Mouse (Mus musculus) CD8-positive naive resting alpha-beta T cell, adult 2 months (primary cell): ENCODE measurements around the gene Tdrd1.

ENCODE experiments used
- DNase-seq, 2 experiments: peaks; one replicate each; pipeline ENCODE4 v3.0.0; 2022; ENCODE audit warnings: low read depth in 2 of 2, low spot score in 2 of 2

Gene Tdrd1

DNA sequence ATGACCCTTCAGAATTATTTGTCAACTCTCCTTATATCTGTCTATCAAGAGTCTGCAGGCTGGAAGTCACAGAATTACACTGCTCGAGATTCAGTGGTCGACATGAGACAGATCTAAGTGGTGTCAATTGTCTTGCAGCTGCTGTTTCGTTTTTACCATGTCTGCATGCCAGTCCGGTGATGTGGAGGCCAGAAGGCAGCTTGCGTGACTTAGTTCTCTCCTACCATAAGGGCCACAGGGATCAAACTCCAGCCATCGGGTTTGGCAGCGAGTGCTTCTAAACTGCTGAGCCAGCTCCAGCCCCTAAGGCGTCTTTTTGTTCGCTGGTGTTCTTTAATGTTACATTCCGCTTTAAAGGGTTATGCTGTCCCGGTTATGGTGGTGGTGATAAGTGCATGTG is 2.3 kb downstream of the Tdrd1 start:
- DNase-seq: no peak

DNA sequence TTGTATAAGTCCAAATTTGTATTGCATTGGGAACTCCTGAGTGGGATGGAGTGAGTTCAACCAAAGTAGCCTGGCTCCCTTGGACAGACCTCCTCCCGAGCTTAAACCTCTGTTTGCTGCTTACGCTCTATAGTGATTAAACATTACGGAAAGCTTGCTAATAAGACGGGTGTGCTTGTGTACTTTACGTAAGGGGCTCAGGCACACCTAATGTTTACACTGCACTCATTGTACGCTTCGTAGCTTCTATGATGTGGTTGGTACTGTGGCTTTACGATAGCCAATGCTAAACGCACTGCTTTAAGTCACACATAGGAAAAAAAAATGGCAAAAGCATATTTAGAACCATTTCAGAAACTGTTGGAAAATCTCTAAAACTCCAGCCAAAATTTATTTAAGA is 3.3 kb downstream of the Tdrd1 start:
- no peak for DNase-seq

DNA sequence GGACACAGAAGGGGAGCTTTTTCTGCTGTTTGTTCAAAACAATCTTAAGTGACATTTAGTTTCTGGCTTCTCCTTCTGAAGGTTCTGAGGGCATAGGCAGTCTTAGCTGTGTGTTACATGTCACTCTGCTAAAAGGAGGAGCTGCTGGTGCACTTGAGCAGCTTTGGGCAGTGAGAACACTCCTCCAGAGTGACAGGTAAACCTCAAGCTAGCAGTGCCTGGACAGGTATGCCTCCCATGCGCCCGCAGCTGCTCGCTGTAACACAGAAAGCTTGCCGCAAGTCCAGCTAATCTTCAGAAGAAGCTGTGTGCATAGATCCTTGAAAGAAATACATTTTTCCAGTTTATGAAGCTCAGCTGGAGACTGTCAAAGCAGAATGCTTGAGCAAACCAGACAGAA is 4.2 kb downstream of the Tdrd1 start:
- no peak for DNase-seq

DNA sequence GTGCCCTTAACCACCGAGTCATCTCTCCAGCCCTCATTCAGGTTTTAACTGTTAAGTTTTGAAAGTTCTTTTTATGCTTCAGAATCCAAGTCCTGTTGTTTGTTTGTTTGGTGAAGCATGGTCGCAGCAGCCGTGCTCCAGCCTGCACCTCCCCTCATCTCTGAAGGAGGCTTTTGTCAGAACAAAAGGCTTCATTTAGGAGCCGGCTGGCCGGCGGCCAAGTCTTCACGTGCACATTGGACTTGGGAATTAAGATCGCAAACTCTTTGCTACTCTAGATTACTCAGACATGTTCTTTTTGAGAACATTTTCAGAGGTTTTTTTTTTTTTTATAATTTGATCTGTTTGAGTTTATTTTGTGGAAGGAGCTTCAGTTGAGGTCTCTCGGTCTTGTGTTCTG is 9.3 kb downstream of the Tdrd1 start:
- no peak for DNase-seq

DNA sequence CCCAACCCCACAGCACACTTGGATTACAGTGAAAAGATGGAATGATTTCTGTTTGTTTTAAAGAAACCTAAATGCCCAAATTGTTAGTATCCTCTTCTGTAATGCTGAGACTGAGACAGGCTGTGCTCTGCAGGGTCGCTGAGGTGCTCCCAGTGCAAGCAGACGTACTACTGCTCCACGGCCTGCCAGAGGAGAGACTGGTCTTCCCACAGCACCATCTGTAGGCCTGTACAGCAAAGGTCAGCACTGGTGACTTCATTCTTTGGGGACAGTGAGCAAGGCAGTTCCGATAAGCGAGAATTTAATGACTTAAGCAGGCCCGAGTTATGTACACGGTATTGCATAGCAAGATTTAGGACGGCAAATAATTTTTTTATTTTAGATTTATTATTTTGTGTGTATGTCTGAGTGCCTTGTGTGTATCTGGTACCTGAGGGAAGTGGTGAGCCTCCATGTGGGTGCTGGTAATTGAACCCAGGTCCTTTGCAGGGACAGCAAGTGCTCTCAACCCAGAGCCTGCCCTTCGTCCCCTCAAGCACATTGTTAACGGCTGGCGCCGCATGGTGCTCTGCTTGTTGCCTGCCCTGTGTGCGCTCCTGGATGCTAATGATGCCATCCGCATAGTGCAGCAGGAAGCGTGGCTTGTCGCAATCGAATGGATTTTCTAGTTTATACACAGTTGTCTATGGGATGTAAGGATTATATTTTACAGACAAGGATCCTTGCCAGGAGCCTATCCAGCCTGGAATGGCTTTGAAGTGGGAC is 13.1 kb downstream of the Tdrd1 start:
- DNase-seq: no peak

GRCm38 (mm10) chr19:56842974-56843373 is 17.0 kb downstream of the Tdrd1 start:
- DNase-seq: no peak

- DNase-seq: no peak
These were observed 26.6 kb downstream of the Tdrd1 start for GRCm38 (mm10) chr19:56852590-56852989.

- DNase-seq: no peak
These were observed 30.4 kb downstream of the Tdrd1 start for GRCm38 (mm10) chr19:56856455-56856854.

GRCm38 (mm10) chr19:56867701-56868100 is 41.7 kb downstream of the Tdrd1 start:
- no peak for DNase-seq

- no peak for DNase-seq
These were observed 48.0 kb downstream of the Tdrd1 start, which contains the start of gene Vwa2 for GRCm38 (mm10) chr19:56873816-56874600. Gene Vwa2, plus strand, starts transcription at chr19:56874249.

DNA sequence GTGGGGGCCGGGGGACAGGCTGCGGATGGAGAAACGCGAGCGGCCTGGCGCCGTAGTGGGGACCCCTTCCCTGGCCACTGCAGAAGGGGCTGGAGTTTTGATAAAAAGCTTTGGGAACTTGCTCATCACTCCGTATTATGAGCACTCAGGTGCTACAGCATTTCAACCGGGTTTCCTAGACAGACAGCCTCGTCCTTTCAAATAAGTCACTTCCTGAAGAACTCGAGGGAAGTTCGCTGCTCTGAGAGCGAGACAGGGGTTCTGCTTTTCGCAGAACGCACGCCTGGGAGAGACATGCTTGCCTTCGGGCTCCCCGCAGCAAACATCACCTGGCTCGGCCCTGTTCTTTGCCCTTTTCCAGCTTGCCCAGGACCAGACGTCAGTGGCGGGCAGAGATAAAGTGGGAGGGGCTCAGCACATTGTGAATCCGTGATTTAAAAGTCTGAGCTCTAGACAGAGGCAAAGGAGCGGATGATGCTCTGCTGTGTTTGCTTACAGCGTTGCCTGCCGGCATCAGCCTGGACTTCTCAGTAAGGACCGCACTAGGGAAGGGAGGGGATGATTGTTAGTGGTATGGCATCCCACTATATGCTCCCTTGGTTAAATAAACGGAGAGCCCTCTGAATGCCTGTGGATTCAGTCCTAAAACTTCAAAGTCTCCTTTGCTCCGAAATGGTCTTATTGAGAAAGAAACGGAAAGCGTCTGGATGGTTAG is 48.7 kb downstream of the Tdrd1 start:
- DNase-seq: no peak

DNA sequence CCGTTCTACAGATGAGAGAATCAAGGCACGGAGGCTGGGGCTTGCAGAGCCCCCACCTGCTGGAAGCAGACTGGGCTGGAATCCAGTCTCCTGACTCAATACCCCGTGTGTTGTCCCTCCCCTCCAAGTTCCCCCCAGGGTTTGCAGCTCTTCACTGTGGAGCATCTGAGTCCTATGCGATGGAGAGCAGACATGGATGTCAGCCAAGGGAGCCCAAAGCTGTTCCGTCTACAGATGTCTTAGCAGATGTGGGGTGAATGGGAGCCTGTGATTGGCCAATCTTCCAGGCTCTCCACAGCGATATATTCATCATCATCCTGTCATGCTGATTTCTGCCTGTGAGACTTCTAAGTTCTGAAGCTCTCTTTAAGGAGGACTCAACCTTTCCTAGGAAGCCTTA is 51.4 kb downstream of the Tdrd1 start:
- DNase-seq: no peak

GRCm38 (mm10) chr19:56887879-56888278 is 61.9 kb downstream of the Tdrd1 start:
- DNase-seq: no peak

GRCm38 (mm10) chr19:56888654-56889053 is 62.6 kb downstream of the Tdrd1 start:
- DNase-seq: no peak

GRCm38 (mm10) chr19:56891438-56891837 is 65.4 kb downstream of the Tdrd1 start:
- DNase-seq: no peak

DNA sequence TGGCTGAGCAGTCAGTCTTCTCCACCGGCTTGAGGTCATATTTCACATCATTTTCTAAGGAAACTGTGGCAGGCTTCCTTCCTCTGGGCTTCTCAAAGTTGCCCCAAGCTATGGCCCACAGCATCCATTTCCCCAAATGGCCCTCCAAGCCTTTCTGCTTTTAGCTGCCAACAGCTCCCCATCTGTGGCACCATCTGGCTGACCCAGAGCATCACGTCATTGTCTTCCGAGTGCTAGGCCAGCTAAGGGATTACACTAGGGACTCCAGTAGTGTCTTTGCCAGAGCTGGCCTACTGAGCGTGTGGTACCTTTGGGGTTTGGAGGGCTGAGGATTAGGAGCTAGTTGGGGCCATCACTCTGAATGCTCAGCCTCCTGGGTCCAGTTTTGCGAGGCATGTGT is 66.6 kb downstream of the Tdrd1 start:
- DNase-seq: no peak

GRCm38 (mm10) chr19:56893326-56893725 is 67.3 kb downstream of the Tdrd1 start:
- no peak for DNase-seq

- DNase-seq: no peak
These were observed 71.6 kb downstream of the Tdrd1 start for GRCm38 (mm10) chr19:56897654-56898053.

- DNase-seq: no peak
These were observed 78.1 kb downstream of the Tdrd1 start for GRCm38 (mm10) chr19:56904095-56904494.

GRCm38 (mm10) chr19:56905395-56905794 is 79.4 kb downstream of the Tdrd1 start:
- DNase-seq: no peak

DNA sequence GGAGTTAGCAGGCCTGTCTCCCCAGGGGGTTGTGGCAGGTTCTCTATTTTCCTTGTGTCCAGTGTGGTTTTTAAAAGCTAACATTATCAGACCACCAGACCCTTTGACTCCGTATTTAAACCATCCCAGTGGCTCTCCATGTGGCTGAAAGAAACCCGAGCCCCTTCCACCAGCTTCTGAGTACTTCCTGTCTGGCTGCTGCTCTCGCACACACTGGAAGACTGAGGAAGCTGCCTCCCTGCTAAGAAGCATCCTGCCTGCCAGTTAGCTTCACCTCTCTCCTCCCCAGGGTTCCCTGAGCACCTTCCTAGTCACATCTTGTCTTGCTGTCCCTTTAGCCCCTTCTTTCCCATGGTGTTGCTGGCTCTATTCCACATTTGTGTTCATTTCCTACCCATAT is 81.8 kb downstream of the Tdrd1 start:
- DNase-seq: no peak
